8 mouse cellular contexts compared by ENCODE assay signal in genomic region chr7:143951172-143951571, GRCm38 (mm10). TPM values are rescaled to one million over a fixed set of nuclear protein-coding genes. Genes with fewer than 3 reads are reported as not detected.
DNase-seq lines count a peak whose midpoint lies in the region; ATAC-seq and TF ChIP-seq lines count a peak whose summit lies in the region.

No protein-coding gene starts in this region.

- WGBS in thymus, adult 2 months: 27% methylated on average over 2 of the region's 2 CpGs
- WGBS in large intestine, adult 2 months: 17% methylated on average over 2 of the region's 2 CpGs
- 34% methylated on average over 2 of the region's 2 CpGs for WGBS in midbrain, embryonic 16.5 days

- H3K36me3 ChIP-seq in thymus, adult 2 months (ENCODE audit: control insufficient read depth, insufficient read depth, low read length): no peaks in the 10 kb centered on the region
- no peaks in the 10 kb centered on the region for H3K36me3 ChIP-seq in midbrain, embryonic 16.5 days (ENCODE audit: control insufficient read depth, insufficient read depth, low read length)

- ATAC-seq in frontal cortex, adult (ENCODE audit: low TSS enrichment): peak; percentile 57; the same call in 1 of the 2 replicates
- ATAC-seq in midbrain, embryonic 16.5 days: no peak

- no peaks in the 10 kb centered on the region for H3K9me3 ChIP-seq in midbrain, embryonic 16.5 days (replicated peaks; ENCODE audit: control insufficient read depth, low read length, poor library complexity, severe bottlenecking)

- H3K4me3 ChIP-seq in thymus, adult 2 months (ENCODE audit: control insufficient read depth, insufficient read depth, low read length): no peak overlapping the region
- no peak overlapping the region for H3K4me3 ChIP-seq in midbrain, embryonic 16.5 days (ENCODE audit: low read depth, low read length)

- no peak overlapping the region for H3K9ac ChIP-seq in midbrain, embryonic 16.5 days (ENCODE audit: low read depth, low read length)

- H3K27ac ChIP-seq in thymus, adult 2 months (ENCODE audit: control insufficient read depth, insufficient read depth, low read length): no peak overlapping the region
- no peak overlapping the region for H3K27ac ChIP-seq in midbrain, embryonic 16.5 days (ENCODE audit: low read length)

- no peak for DNase-seq in frontal cortex, postnatal 14 days (ENCODE audit: low spot score in 2 of 2)
- DNase-seq in thymus, adult 2 months: peak; percentile 4
- DNase-seq in thymus, adult 18-20 months: no peak
- DNase-seq in large intestine, adult 2 months (ENCODE audit: low read depth, low spot score): peak; percentile 38
- peak; percentile 4 for DNase-seq in thymus, postnatal 25 days
- no peak for DNase-seq in cerebellum, adult 9-10 months

- no peak for TF ChIP-seq POLR2A in thymus, adult 2 months (IDR thresholded peaks at IDR 0.05; ENCODE audit: control insufficient read depth, extremely low read depth, insufficient read depth, low read length, poor library complexity)

- TF ChIP-seq CTCF in thymus, adult 2 months (IDR thresholded peaks at IDR 0.05; ENCODE audit: borderline replicate concordance, control insufficient read depth, extremely low read depth, insufficient read depth, low read length, poor library complexity): no peak

- no peak overlapping the region for H3K4me2 ChIP-seq in midbrain, embryonic 16.5 days (ENCODE audit: low read length)

- no peaks in the 10 kb centered on the region for H3K27me3 ChIP-seq in thymus, adult 2 months (ENCODE audit: control insufficient read depth, insufficient read depth, low read length)
- no peaks in the 10 kb centered on the region for H3K27me3 ChIP-seq in midbrain, embryonic 16.5 days (ENCODE audit: control insufficient read depth, insufficient read depth, low read depth, low read length)

- no peaks in the 10 kb centered on the region for H3K4me1 ChIP-seq in thymus, adult 2 months (replicated peaks; ENCODE audit: control insufficient read depth, insufficient read depth, low read length)
- H3K4me1 ChIP-seq in midbrain, embryonic 16.5 days (ENCODE audit: control insufficient read depth, insufficient read depth, low read length): no peaks in the 10 kb centered on the region

RNA-seq across cellular contexts. Expression of gene Shank2, which starts 50.6 kb away (rescaled TPM):
- polyA plus RNA-seq in thymus, adult 2 months (2012; rRNA removed): 1.8 and 2.8 TPM in 2 replicates
- polyA plus RNA-seq in large intestine, adult 2 months (2012; rRNA removed): 2.3 and 3.8 TPM in 2 replicates
- polyA plus RNA-seq in midbrain, embryonic 16.5 days (2015; fragmentation: Nextera tagmentation; extraction: Ambion mirVana): 10.0 and 10.5 TPM in 2 replicates

Comparison
In these comparisons a context has a peak if more than half of its experiments do, and no peak if none do; other contexts are left out.
1. DNase-seq: peak in thymus, adult 2 months (single experiment), large intestine, adult 2 months (single experiment) and thymus, postnatal 25 days (single experiment); none in frontal cortex, postnatal 14 days (0 of 2), thymus, adult 18-20 months (0 of 2) and cerebellum, adult 9-10 months (single experiment).